Mouse (Mus musculus) ES-E14 (cell line): ENCODE results near the gene Dock4.

Experiments used
- MAFK ChIP-seq: IDR thresholded peaks from 2 replicates; pipeline ENCODE4 v1.6.1; 2014; ENCODE audit warnings: mild to moderate bottlenecking, low read depth, low read length, inconsistent platforms; ENCODE audit not compliant: insufficient read depth
- ZC3H11A ChIP-seq: IDR thresholded peaks from 2 replicates; pipeline ENCODE4 v1.6.1; 2012; ENCODE audit warnings: low read depth, mild to moderate bottlenecking, inconsistent platforms, low read length, borderline replicate concordance

DNA sequence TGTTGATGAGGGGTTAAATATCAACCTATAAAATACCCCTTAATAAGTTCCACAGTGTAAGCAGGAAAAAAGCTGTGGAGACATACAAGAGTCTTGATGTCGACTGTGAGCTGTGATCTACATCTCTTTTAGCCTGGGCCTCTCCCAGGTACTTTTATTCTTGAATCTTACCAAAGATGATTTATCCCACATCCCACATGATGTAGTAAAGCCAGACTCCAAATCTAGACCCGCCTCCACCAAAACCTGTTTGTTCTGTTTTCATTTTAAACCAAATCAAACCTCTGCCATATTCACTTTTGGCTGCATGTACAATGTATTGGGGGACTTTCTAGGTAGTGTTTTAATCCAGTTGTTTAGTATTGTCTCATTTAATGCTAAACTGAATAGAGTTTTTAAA is 187.5 kb downstream of the Dock4 start:
- no peak for TF ChIP-seq MAFK
- TF ChIP-seq ZC3H11A, result no peak
